Mouse (Mus musculus): Measurements from ENCODE around the gene Mindy2.

Mindy2 gene

GRCm38 (mm10) chr9:70666811-70667210, 9.8 kb upstream of the Mindy2 start:
- no peak for DNase-seq

GRCm38 (mm10) chr9:70665372-70666145, 8.6 kb upstream of the Mindy2 start:
- no peak for DNase-seq

GRCm38 (mm10) chr9:70664847-70665246, 7.9 kb upstream of the Mindy2 start:
- no peak for DNase-seq

GRCm38 (mm10) chr9:70658266-70658665, 1.3 kb upstream of the Mindy2 start:
- DNase-seq, result no peak

GRCm38 (mm10) chr9:70656130-70657007, 605 bp downstream of the Mindy2 start, which contains the start of gene Gm10642:
Gene Gm10642, plus strand, starts transcription at chr9:70656251.
- peak; percentile 84 for DNase-seq

GRCm38 (mm10) chr9:70655764-70656129, 1.2 kb downstream of the Mindy2 start:
- no peak for DNase-seq

GRCm38 (mm10) chr9:70654496-70654895, 2.5 kb downstream of the Mindy2 start:
- no peak for DNase-seq

- DNase-seq, result no peak
These were observed 3.1 kb downstream of the Mindy2 start for GRCm38 (mm10) chr9:70653875-70654274.

GRCm38 (mm10) chr9:70652221-70652620, 4.8 kb downstream of the Mindy2 start:
- DNase-seq, result no peak

GRCm38 (mm10) chr9:70650994-70651393, 6.0 kb downstream of the Mindy2 start:
- DNase-seq, result no peak

GRCm38 (mm10) chr9:70650260-70650659, 6.7 kb downstream of the Mindy2 start:
- no peak for DNase-seq

GRCm38 (mm10) chr9:70636748-70637147, 20.2 kb downstream of the Mindy2 start:
- no peak for DNase-seq

- peak; percentile 32 for DNase-seq
These were observed 25.3 kb downstream of the Mindy2 start for GRCm38 (mm10) chr9:70631665-70632064.

GRCm38 (mm10) chr9:70629711-70630110, 27.3 kb downstream of the Mindy2 start:
- no peak for DNase-seq

GRCm38 (mm10) chr9:70611026-70611673, 45.8 kb downstream of the Mindy2 start:
- no peak for DNase-seq

GRCm38 (mm10) chr9:70602186-70602845, 54.7 kb downstream of the Mindy2 start:
- no peak for DNase-seq

- no peak for DNase-seq
These were observed 58.7 kb downstream of the Mindy2 start for GRCm38 (mm10) chr9:70598271-70598670.

GRCm38 (mm10) chr9:70591486-70591885, 65.5 kb downstream of the Mindy2 start:
- no peak for DNase-seq

GRCm38 (mm10) chr9:70590775-70591174, 66.2 kb downstream of the Mindy2 start:
- no peak for DNase-seq

- no peak for DNase-seq
These were observed 69.8 kb downstream of the Mindy2 start for GRCm38 (mm10) chr9:70587171-70587570.

- no peak for DNase-seq
These were observed 71.8 kb downstream of the Mindy2 start for GRCm38 (mm10) chr9:70585172-70585571.

GRCm38 (mm10) chr9:70584641-70585040, 72.3 kb downstream of the Mindy2 start:
- DNase-seq, result no peak

- no peak for DNase-seq
These were observed 76.0 kb downstream of the Mindy2 start for GRCm38 (mm10) chr9:70580956-70581355.

Measured in lung, postnatal 36 days (tissue).